Mouse (Mus musculus) midbrain, embryonic 16.5 days (tissue): Measurements from ENCODE around the gene Tmem216. TPM values are rescaled to one million over a fixed set of nuclear protein-coding genes. Genes with fewer than 3 reads are reported as not detected.

Experiments
- ATAC-seq: fragments of 200-750 bp; cut with Nextera tagmentation; 2 replicates; pipeline ENCODE4 v1.8.0; 2017; ENCODE audit warnings: moderate TSS enrichment
- H3K27ac ChIP-seq: fragments of 300-500 bp; sonication (generic); 2 replicates; pipeline ENCODE4 v1.5.1; 2014; ENCODE audit warnings: mild to moderate bottlenecking, low read length, mixed read lengths
- H3K27me3 ChIP-seq: fragments of 300-500 bp; sonication (generic); 2 replicates; pipeline ENCODE4 v1.6.1; 2014; ENCODE audit warnings: low read depth, low read length, mixed read lengths; ENCODE audit not compliant: control insufficient read depth, insufficient read depth
- H3K36me3 ChIP-seq: fragments of 300-500 bp; sonication (generic); 2 replicates; pipeline ENCODE4 v1.6.1; 2014; ENCODE audit warnings: mild to moderate bottlenecking, low read length, moderate library complexity, mixed read lengths; ENCODE audit not compliant: control insufficient read depth, insufficient read depth
- H3K4me1 ChIP-seq: fragments of 300-500 bp; sonication (generic); 2 replicates; pipeline ENCODE4 v1.6.1; 2014; ENCODE audit warnings: mild to moderate bottlenecking, low read length, mixed read lengths; ENCODE audit not compliant: control insufficient read depth, insufficient read depth
- H3K4me2 ChIP-seq: fragments of 300-500 bp; sonication (generic); 2 replicates; pipeline ENCODE4 v1.6.1; 2014; ENCODE audit warnings: mild to moderate bottlenecking, low read length, mixed read lengths
- H3K4me3 ChIP-seq: fragments of 300-500 bp; sonication (generic); 2 replicates; pipeline ENCODE4 v1.5.1; 2014; ENCODE audit warnings: low read depth, mild to moderate bottlenecking, low read length, moderate library complexity, mixed read lengths
- H3K9ac ChIP-seq: fragments of 300-500 bp; sonication (generic); 2 replicates; pipeline ENCODE4 v1.6.1; 2014; ENCODE audit warnings: low read depth, low read length, mixed read lengths
- H3K9me3 ChIP-seq: fragments of 300-500 bp; sonication (generic); replicated peaks from 2 replicates; pipeline ENCODE4 v1.6.1; 2014; ENCODE audit warnings: mild to moderate bottlenecking, low read length, mixed read lengths; ENCODE audit not compliant: control insufficient read depth, poor library complexity, severe bottlenecking
- WGBS: fragments of 180-500 bp; shearing (Covaris S2); extraction: QIAGEN DNeasy Blood & Tissue Kit; methylation state at CpG from one replicate; pipeline ENCODE4 v1.1.7; 2014; 5-methylcytosine and 5-hydroxymethylcytosine counted together
- polyA plus RNA-seq: library from polyadenylated mRNA; unstranded; fragments of >200 nt; fragmentation: Nextera tagmentation; extraction: Ambion mirVana; gene quantifications from 2 replicates; pipeline ENCODE4 v1.2.1, GENCODE M21; 2015

Gene Tmem216
- polyA plus RNA-seq, 1 experiment from 2014 or later = 52.0 TPM

DNA sequence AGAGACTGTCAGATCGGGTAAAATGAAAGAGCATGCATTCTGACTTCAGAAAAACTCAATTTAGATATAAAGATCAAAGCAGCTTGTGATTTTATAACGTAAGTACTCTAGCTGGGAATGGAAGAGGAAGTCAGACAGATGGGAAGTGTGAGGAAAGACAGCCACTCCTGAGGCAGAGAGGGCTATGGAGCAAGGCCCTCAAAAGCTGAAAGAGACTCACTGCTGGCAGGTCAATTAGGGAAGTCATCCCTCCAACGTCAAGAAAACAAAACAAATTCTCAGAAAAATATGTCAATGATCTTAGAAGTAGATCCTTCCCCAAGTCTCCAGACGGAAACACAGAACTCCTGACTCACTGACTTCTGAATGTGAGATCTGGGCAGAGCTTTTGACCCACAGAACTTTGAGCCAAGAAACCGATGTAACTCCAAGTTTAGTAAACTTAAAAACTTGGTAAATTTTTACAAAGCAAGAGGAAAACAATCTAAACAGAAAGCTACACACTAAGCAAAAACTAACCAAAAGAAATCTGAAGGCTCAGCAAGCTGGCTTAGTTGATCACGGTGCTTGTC is 45.2 kb downstream of the Tmem216 start:
- no peak overlapping the region for H3K9ac ChIP-seq
- H3K4me3 ChIP-seq = no peak overlapping the region
- H3K27ac ChIP-seq = no peak overlapping the region
- H3K36me3 ChIP-seq = 0 out of 2 replicates have a peak, but pooled peaks cover 6% of the 10 kb centered on the region
- no peaks in the 10 kb centered on the region for H3K27me3 ChIP-seq
- no peaks in the 10 kb centered on the region for H3K9me3 ChIP-seq
- WGBS = 85% methylated on average over 6 of the region's 6 CpGs
- no peaks in the 10 kb centered on the region for H3K4me1 ChIP-seq
- H3K4me2 ChIP-seq = no peak overlapping the region
- ATAC-seq = no peak

GRCm38 (mm10) chr19:10502571-10502970 is 53.5 kb downstream of the Tmem216 start:
- Histone ChIP-seq H3K27ac (no peak overlapping the region), H3K4me1 (no peaks in the 10 kb centered on the region), H3K36me3 (peaks cover 4% of the 10 kb centered on the region), H3K4me2 (no peak overlapping the region), H3K9me3 (no peaks in the 10 kb centered on the region), H3K9ac (no peak overlapping the region), H3K27me3 (no peaks in the 10 kb centered on the region), H3K4me3 (no peak overlapping the region)
- ATAC-seq = peak; percentile 83
- 2% methylated on average over 4 of the region's 4 CpGs for WGBS

DNA sequence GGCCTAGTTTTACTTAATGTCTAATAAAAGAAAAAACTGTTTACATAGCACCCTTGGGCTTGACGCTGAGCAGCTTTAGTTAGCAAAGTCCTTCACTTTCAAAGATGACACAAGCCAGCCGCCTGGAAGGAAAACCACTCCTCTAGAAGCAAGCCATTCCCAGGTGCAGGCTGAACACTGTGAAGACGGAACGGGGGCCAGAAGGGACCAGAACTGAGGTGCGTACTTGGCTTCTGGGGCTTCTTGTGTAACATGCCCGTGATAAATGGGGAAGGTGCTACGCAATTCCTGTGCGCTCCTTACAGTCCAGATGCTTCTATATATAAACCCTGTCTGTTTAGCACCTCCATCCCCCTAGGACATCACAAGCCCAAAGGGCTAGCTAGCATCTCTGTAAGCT is 55.5 kb downstream of the Tmem216 start:
- Histone ChIP-seq H3K27me3 (no peaks in the 10 kb centered on the region), H3K4me2 (no peak overlapping the region), H3K9ac (no peak overlapping the region), H3K4me3 (no peak overlapping the region), H3K36me3 (peaks cover 2% of the 10 kb centered on the region), H3K4me1 (peaks cover 4% of the 10 kb centered on the region; the same call in 1 of the 2 replicates), H3K9me3 (no peaks in the 10 kb centered on the region), H3K27ac (no peak overlapping the region)
- ATAC-seq = no peak
- 95% methylated on average over 8 of the region's 8 CpGs for WGBS

- H3K27me3 ChIP-seq = no peaks in the 10 kb centered on the region
- H3K4me3 ChIP-seq = no peak overlapping the region
- no peak overlapping the region for H3K9ac ChIP-seq
- WGBS = 54% methylated on average over 8 of the region's 8 CpGs
- H3K4me1 ChIP-seq = peaks cover 4% of the 10 kb centered on the region; the same call in 1 of the 2 replicates
- no peaks in the 10 kb centered on the region; the same call in none of the 2 replicates for H3K36me3 ChIP-seq
- no peaks in the 10 kb centered on the region for H3K9me3 ChIP-seq
- no peak overlapping the region for H3K4me2 ChIP-seq
- peak overlapping the region; percentile 8; the same call in 1 of the 2 replicates for H3K27ac ChIP-seq
- peak; percentile 52 for ATAC-seq
Observed at GRCm38 (mm10) chr19:10497512-10498160, 58.4 kb downstream of the Tmem216 start.

GRCm38 (mm10) chr19:10496976-10497375 is 59.1 kb downstream of the Tmem216 start:
- Histone ChIP-seq H3K4me2 (no peak overlapping the region), H3K4me1 (peaks cover 4% of the 10 kb centered on the region; the same call in 1 of the 2 replicates), H3K36me3 (no peaks in the 10 kb centered on the region; the same call in none of the 2 replicates), H3K27ac (peak overlapping the region; percentile 8; the same call in 1 of the 2 replicates), H3K9me3 (no peaks in the 10 kb centered on the region), H3K27me3 (no peaks in the 10 kb centered on the region), H3K9ac (no peak overlapping the region), H3K4me3 (no peak overlapping the region)
- ATAC-seq = peak; percentile 47; the same call in 1 of the 2 replicates
- 26% methylated on average over 2 of the region's 2 CpGs for WGBS

- no peaks in the 10 kb centered on the region for H3K9me3 ChIP-seq
- no peak overlapping the region for H3K27ac ChIP-seq
- no peak overlapping the region for H3K4me2 ChIP-seq
- H3K36me3 ChIP-seq = no peaks in the 10 kb centered on the region; the same call in 1 of the 2 replicates
- H3K27me3 ChIP-seq = no peaks in the 10 kb centered on the region
- H3K4me3 ChIP-seq = no peak overlapping the region
- H3K4me1 ChIP-seq = peaks cover 4% of the 10 kb centered on the region; the same call in 1 of the 2 replicates
- no peak overlapping the region for H3K9ac ChIP-seq
- WGBS = 88% methylated on average over 1 of the region's 1 CpGs
- ATAC-seq = no peak
Observed at GRCm38 (mm10) chr19:10495670-10496069, 60.4 kb downstream of the Tmem216 start.

DNA sequence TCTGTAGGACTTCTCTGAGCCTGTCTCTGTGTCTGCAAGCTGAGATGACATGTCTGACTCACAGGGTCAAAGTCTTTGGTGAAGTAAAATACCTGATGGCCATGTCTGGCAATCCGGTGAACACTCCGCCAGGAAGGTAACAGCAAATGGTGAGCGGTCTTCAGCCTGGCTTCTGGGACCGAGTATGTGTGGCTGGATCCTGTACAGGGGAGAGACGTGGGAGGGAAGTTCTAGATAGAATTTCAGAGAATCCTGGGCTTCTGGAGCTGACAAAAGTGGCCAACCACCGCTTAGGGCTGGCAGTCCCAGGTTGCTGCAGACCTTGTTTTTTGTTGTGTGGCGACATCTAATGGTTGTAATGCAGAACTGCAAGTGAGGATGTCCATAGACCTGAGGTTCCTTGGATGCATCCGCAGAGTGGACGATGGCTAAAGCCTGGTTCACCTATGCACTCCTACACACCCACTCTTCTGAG is 69.7 kb downstream of the Tmem216 start:
- no peak overlapping the region for H3K4me3 ChIP-seq
- ATAC-seq = peak; percentile 72
- H3K9me3 ChIP-seq = no peaks in the 10 kb centered on the region
- no peaks in the 10 kb centered on the region for H3K27me3 ChIP-seq
- H3K36me3 ChIP-seq = no peaks in the 10 kb centered on the region
- H3K27ac ChIP-seq = no peak overlapping the region
- peaks cover 10% of the 10 kb centered on the region for H3K4me1 ChIP-seq
- WGBS = 22% methylated on average over 9 of the region's 9 CpGs
- no peak overlapping the region for H3K9ac ChIP-seq
- H3K4me2 ChIP-seq = no peak overlapping the region
